Mouse (Mus musculus): Measurements from ENCODE around the gene Zfp13.
"Not testable (repeated sequence)": the region's sequence is repeated elsewhere in the genome, so short reads cannot be mapped to it uniquely, and the experiment has no call there.

Gene Zfp13

GRCm38 (mm10) chr17:23533591-23534490, 65.4 kb downstream of the Zfp13 start:
- DNase-seq (ENCODE audit: low read depth) = peak; percentile 53

GRCm38 (mm10) chr17:23531408-23531807, 67.9 kb downstream of the Zfp13 start:
- not testable (repeated sequence) for DNase-seq (ENCODE audit: low read depth)
